Mouse (Mus musculus): ENCODE measurements around the gene Fbxl14. TPM values are rescaled to one million over a fixed set of nuclear protein-coding genes. Genes with fewer than 3 reads are reported as not detected.
"Not testable (repeated sequence)": the region's sequence is repeated elsewhere in the genome, so short reads cannot be mapped to it uniquely, and the experiment has no call there.

Fbxl14 gene
- total RNA-seq, 2 experiments from 2014 or later = 43.8 to 47.0 TPM

DNA sequence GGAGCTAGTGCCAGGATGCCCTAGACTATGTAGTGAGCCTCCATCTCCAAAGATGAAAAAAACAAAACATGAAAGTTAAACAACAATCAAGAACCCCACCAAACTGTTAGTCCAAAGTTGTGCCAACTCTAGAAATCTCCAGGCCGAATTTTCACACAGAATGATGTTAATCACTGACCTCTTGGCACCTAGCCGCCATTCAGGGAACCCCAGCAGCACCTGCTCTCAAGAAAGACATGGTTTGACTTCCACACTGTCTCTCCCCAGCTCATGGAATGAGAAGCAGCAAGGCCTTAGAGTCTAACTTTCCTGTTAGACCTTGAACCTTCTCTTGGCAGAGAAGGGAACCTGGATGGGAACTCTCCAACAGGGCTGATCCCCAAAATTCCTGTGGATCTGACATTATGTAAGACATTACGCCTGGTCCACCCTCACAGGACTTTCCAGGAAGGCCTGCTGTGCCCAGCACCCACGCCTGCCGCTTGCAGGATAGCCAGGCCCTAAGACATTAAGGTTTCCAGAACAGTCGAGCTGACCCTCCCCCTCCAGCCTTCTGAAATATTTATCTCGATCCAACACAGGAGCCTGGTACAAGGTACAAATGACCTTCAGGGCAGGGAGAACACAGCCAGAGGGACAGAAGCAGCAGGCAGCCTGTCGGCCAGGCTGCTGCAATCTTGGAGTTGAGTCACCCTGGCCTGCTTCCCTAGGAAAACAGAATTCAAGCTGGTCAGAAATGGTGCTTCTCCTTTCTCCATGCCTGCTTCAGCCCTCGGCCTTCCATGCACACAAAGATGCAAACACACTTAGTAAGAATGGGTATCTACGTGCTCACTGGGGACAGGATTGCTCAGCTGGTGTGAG is 12.3 kb upstream of the Fbxl14 start:
- ATAC-seq (replicated peaks; ENCODE audit: poor library complexity) = peak; percentile 9; the same call in 1 of the 2 replicates

DNA sequence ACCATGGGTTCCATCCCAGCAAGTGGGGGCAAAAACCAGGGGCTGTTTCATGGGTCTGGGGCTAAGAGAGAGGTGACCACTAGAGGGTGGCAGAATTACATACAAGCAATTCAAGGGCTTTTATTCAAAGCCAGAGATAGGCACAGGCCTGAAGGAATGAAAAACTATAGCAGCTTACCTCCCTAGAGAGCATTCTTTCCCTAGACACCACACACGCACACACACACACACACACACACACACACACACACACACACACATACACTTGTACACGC is 11.7 kb upstream of the Fbxl14 start:
- peak; percentile 50 for ATAC-seq (replicated peaks; ENCODE audit: poor library complexity)

DNA sequence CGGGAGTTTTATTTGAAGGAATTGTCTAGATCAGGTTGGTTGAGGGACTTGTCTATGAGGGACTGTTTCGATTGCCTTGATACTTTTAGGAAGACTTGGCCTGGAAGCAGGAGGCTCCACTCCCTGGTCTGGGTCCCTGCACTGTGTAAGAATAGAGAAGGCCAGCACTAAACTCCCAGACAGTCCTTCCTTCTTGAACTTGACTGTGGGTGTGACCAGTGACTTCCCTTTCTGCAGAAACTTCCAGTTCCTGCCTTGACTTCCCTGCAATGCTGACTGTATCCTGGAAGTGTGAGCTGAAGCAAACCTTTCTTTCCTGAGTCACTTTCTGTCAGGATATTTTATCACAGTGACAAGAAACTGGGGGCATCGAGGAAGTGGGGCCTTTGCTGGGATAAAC is 8.7 kb upstream of the Fbxl14 start:
- peak; percentile 53 for ATAC-seq (replicated peaks; ENCODE audit: poor library complexity)

- peak; percentile 54 for ATAC-seq (replicated peaks; ENCODE audit: poor library complexity)
These were observed 7.3 kb upstream of the Fbxl14 start for GRCm38 (mm10) chr6:119472135-119472534.

GRCm38 (mm10) chr6:119472705-119473104 is 6.8 kb upstream of the Fbxl14 start:
- 0 out of 2 replicates have a peak, but pooled peaks have one; percentile 27 for ATAC-seq (replicated peaks; ENCODE audit: poor library complexity)

DNA sequence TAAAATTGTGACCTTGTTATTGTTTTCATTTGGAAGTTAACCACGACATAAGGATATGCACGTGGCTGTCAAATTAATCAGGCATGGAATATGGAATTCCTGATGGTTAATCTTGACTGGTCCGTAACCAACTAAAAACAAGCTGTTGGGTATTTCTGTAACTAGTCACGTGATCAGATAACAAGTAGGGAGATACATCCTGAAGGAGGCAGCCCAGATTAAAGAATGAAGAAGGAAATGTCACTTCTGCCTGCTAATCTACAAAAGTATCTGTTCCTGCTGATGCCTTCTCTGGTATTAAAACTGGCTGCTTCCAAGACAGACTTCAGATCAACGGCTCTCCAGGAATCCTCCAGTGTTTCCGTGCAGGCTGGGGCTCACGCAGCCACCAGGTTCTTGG is 6.0 kb upstream of the Fbxl14 start:
- peak; percentile 31 for ATAC-seq (replicated peaks; ENCODE audit: poor library complexity)

- 0 out of 2 replicates have a peak, but pooled peaks have one; percentile 1 for ATAC-seq (replicated peaks; ENCODE audit: poor library complexity)
These were observed 5.5 kb upstream of the Fbxl14 start for GRCm38 (mm10) chr6:119473992-119474391.

DNA sequence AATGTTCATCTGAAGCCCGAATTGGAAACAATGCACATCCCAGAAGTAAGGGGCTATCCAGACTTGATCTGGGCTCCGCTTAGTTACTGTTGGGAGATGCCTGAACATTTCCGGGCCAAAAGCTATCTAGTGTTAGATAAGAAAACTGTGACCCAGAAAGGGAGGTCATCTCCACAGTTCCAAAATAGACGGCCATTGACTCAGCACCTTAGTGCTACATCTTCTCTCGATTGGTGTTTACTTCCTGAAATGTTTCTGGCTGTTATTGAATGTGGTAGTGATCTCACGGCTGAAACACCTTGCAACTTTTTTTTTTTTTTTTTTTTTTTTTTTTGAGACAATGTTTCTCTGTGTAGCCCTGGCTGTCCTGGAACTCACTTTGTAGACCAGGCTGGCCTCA is 3.5 kb upstream of the Fbxl14 start:
- no peak for ATAC-seq (replicated peaks; ENCODE audit: poor library complexity)

GRCm38 (mm10) chr6:119477686-119478310 is 1.7 kb upstream of the Fbxl14 start:
- ATAC-seq (replicated peaks; ENCODE audit: poor library complexity) = no peak

GRCm38 (mm10) chr6:119478560-119479342 is 717 bp upstream of the Fbxl14 start:
- peak; percentile 65 for ATAC-seq (replicated peaks; ENCODE audit: poor library complexity)

- peak; percentile 49 for ATAC-seq (replicated peaks; ENCODE audit: poor library complexity)
These were observed 623 bp downstream of the Fbxl14 start for GRCm38 (mm10) chr6:119479876-119480705.

DNA sequence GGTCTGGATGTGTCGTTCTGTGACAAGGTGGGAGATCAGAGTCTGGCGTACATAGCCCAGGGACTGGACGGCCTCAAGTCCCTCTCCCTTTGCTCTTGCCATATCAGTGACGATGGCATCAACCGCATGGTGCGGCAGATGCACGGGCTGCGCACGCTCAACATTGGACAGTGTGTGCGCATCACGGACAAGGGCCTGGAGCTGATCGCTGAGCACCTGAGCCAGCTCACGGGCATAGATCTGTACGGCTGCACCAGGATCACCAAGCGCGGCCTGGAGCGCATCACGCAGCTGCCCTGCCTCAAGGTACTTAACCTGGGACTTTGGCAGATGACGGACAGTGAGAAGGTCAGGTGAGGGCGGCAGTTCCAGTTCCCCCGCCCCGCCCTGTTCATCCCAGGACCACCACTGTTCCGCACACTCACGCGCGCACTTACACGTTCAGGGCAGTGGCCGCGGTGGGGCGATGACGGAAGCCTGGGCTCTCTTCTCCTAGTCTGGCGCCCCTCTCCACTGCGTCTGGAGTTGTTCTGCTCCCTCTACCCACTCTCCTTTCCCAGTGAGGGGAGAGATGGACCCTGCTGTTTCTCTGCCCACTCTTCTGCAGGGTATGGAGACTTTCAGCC is 1.4 kb downstream of the Fbxl14 start:
- peak; percentile 13 for ATAC-seq (replicated peaks; ENCODE audit: poor library complexity)

DNA sequence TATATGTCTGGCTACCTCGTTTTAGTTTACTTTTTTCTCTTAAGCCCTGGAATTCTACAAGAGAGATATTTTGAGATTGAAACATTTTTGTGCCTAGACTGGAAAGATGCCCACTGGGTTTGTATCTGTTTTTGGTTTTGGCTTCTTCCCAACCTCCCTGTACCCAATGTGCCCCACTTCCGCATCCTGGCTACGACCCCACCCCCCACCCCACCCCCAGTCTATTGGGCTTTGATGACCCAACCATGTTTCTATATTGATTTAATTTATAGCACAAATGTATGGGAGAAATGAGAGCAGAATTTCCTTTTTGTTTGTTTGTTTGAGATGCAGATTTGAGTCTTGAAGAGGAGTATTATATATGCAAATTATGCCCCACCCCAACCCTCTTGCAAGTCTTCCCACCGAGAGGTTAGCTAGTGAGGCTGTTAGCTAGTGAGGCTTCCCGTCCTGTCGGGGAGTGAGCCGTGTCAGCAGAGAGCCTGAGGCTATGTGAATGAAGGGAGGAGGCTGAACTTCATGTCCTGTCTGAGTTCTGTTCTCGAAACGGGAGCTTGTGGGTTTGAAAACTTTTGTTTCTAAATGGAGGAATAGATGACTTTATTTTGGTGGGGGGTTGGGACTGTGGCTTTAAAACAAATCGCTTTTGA is 2.4 kb downstream of the Fbxl14 start:
- not testable (repeated sequence) for ATAC-seq (replicated peaks; ENCODE audit: poor library complexity)

- ATAC-seq (replicated peaks; ENCODE audit: poor library complexity) = no peak
These were observed 3.6 kb downstream of the Fbxl14 start for GRCm38 (mm10) chr6:119482958-119483600.

DNA sequence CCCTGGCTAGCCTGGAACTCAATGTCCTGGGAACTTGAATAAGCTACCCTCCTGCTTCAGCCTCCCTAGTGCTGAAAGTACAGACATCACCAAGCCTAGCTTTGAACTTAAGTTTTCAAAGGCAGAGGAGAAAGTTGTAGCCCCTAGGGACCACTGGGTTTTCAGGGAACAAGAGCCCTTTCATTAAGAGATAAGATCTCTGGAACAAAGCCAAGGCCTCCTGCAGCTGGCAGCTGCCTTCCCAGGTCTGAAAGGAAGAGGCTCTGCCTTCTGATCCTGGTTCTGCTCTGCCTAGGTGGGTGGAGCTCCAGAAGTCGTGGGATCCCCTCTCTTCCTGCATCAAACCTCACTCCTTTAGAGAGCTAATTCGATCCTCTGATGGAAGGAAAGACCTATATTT is 6.0 kb downstream of the Fbxl14 start:
- no peak for ATAC-seq (replicated peaks; ENCODE audit: poor library complexity)

DNA sequence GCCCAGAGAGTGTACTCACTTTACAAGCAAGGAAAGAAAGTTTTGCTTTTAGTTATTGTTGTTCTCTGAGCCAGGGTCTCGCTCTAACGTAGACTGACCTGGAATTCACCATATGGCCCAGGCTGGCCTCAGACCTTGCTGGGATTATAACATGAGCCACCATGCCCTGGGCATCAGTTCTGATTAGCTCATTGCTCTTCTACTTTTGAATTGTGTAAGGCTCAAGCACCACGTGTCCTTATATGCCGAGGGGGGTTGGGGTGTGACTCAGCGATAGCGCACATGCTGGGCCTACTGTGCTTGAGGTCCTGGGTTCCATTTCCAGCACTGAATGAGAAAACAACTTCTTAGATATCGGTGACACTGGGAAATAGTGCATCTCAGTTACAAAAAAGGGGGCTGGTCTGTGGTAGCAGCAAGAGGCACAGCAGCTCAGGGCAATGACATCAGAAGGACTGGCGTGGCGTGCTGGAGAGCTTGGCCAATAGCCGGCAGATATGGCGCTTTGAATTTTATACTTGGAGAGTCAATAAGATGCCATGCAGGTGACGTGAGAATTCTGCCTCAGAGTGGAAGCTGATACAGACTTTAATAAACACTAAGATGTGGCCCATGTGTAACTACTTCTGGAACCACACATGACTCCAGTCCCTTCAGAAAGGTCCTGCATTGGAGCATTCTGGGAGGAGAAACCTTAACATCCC is 7.1 kb downstream of the Fbxl14 start:
- ATAC-seq (replicated peaks; ENCODE audit: poor library complexity) = peak; percentile 43

DNA sequence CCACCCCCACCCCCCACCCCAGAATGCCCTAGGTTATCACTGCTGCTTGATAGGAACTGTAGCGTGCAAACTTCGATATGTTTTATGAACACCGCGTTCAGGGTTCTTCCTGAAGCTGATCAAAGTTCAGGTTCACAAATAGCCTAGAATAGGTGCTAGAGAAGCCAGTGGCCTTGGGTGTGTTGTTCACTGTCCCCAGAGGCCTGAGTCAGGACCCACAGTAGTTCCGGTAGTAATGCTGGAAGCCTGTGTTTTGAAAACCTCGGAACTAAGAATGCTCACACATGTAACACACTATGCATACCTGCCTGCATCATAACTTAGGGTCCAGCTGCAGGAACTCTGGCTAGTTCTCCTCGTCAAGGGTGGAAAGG is 7.6 kb downstream of the Fbxl14 start:
- ATAC-seq (replicated peaks; ENCODE audit: poor library complexity) = no peak

DNA sequence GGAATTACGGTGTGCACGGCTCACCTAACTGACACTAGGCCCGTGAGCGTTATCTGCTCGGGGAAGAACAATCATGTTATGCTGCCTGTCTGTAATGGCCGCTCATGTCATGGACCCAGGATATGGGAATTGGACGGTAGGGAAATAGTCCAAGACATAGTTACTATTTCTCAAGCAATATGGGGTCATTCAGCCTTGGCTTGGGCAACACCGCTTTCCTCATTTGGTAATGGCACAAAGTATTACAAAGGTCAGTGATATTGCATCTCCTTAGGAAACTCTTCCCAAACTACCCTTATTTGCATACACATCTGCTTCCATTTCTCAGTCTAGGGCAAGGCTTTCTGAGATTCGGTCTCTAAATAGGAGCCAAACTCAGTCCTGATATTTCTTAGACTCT is 8.2 kb downstream of the Fbxl14 start:
- peak; percentile 55 for ATAC-seq (replicated peaks; ENCODE audit: poor library complexity)

DNA sequence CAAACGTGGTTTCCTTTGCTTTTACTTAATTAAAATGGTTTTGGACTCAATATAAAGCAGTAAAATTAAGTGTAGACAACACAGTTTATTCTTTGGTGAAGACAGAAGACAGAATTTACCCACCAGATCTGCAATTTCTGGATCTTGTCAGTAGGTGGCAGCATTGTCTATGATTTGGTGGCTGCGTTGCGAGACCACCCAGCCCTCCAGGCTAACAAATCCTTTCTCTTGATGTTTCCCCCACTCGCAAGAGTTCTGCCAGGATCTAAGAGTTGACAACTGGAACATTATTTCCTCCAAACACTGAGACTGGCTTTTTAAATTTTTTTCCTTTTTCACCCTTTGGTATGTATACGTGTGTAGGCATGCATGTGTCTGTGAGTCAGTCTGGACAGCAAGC is 10.3 kb downstream of the Fbxl14 start:
- peak; percentile 69 for ATAC-seq (replicated peaks; ENCODE audit: poor library complexity)
